15 mouse cellular contexts compared by ENCODE assay signal in the genomic region with DNA sequence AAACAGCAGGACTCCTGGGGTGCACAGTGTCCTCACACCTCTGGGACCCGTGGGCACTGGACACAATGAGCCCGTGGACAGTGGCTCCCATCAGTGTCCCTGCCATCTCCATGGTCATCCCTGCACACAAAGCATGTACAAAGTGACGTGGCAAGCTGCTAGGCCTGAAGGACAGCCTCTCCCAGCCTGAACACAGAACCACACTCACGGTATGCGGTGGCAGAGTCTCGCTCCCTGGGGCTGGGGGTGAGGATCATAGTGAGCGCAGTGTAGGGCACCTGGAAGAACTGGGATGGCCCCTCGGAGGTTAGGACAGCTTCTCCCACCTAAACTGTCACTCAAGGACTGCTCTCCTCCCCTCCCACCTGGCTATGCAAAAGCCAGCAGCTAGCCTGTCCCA.
"Had no signal": no experiment of that assay in that cellular context is flagged by ENCODE, and none has a peak within 500 bp of the region (broad histone marks: within the 10 kb centered on the region; RNA-seq: fewer than 3 reads in every experiment).

No protein-coding gene starts in this region.

- H3K36me3 ChIP-seq: lung, embryonic 15.5 days; midbrain, embryonic 13.5 days; midbrain, embryonic 15.5 days; neural tube, embryonic 12.5 days; stomach, embryonic 15.5 days had no signal

- DNase-seq: lung, adult 2 months; lung, postnatal 14 days; lung, postnatal 36 days; right cerebral cortex, postnatal 14 days; thymus, adult 2 months; thymus, postnatal 25 days; thymus, postnatal 4 days had no signal

- H3K27ac ChIP-seq: lung, embryonic 15.5 days; macrophage; midbrain, embryonic 13.5 days; midbrain, embryonic 15.5 days; neural tube, embryonic 12.5 days; stomach, embryonic 15.5 days had no signal

- H3K9ac ChIP-seq: lung, embryonic 15.5 days; midbrain, embryonic 13.5 days; midbrain, embryonic 15.5 days; neural tube, embryonic 12.5 days; stomach, embryonic 15.5 days had no signal

- H3K27me3 ChIP-seq: lung, embryonic 15.5 days; midbrain, embryonic 13.5 days; midbrain, embryonic 15.5 days; stomach, embryonic 15.5 days had no signal

- H3K9me3 ChIP-seq: lung, embryonic 15.5 days; midbrain, embryonic 13.5 days; midbrain, embryonic 15.5 days; neural tube, embryonic 12.5 days; stomach, embryonic 15.5 days had no signal

- H3K4me2 ChIP-seq: lung, embryonic 15.5 days; midbrain, embryonic 11.5 days; midbrain, embryonic 13.5 days; midbrain, embryonic 15.5 days; neural tube, embryonic 12.5 days; stomach, embryonic 15.5 days had no signal

- ATAC-seq: lung, postnatal 0 days; midbrain, embryonic 13.5 days; midbrain, embryonic 15.5 days had no signal

- H3K4me3 ChIP-seq: lung, embryonic 15.5 days; midbrain, embryonic 13.5 days; midbrain, embryonic 15.5 days; neural tube, embryonic 12.5 days; stomach, embryonic 15.5 days had no signal
